Mouse (Mus musculus): Measurements from ENCODE around the gene Adgrg2.

- TF ChIP-seq CTCF (conservative IDR thresholded peaks at IDR 0.05; ENCODE audit: low read length) (no peak), POU5F1 (IDR thresholded peaks at IDR 0.05; ENCODE audit: borderline replicate concordance, low read length) (no peak)
These were observed 33.2 kb downstream of the Adgrg2 start for GRCm38 (mm10) chrX:160423737-160424136.
